Mouse (Mus musculus): ENCODE data around the gene Gm21650.
"Not testable (repeated sequence)": the region's sequence is repeated elsewhere in the genome, so short reads cannot be mapped to it uniquely, and the experiment has no call there.

Gene Gm21650

DNA sequence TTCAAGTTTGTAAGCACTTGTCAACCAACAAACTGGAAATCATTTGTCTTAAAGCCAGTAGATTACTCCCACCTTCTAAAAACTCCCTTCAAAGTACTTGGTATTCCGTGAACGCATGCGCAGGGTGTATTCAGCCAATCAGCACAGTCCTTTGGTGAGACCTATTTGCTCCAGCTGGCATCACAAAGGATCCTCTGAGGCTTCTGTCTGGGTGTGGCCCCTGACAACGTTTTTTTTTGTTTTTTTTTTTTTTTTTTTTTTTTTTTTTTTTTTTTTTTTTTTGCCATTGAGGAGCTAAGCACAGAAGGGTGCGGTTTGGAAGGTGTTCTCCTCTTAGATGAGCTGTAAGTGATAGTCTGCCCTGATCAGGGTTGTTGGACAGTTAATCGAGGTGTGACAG is at the start of gene Gm21650:
TSS of gene Gm21650 (plus strand) at position 301 of the 400 bp plus-strand sequence.
- not testable (repeated sequence) for DNase-seq (ENCODE audit: low spot score)
